Mouse (Mus musculus) thymus, adult 2 months (tissue): ENCODE measurements around the gene Sema4f. TPM values are rescaled to one million over a fixed set of nuclear protein-coding genes. Genes with fewer than 3 reads are reported as not detected.
A peak's percentile ranks its signal among the peaks of the same experiment; 100 is the strongest.

Experiments
- DNase-seq: peaks from one replicate; pipeline ENCODE4 v3.0.0; 2021
- H3K27ac ChIP-seq: fragments of 200-500 bp; 2 replicates; pipeline ENCODE4 v1.5.1; 2012; ENCODE audit warnings: low read length, control low read depth; ENCODE audit not compliant: control insufficient read depth, insufficient read depth
- H3K27me3 ChIP-seq: fragments of 200-500 bp; 2 replicates; pipeline ENCODE4 v1.6.1; 2012; ENCODE audit warnings: mild to moderate bottlenecking, low read length, moderate library complexity, mixed read lengths; ENCODE audit not compliant: control insufficient read depth, insufficient read depth
- H3K36me3 ChIP-seq: fragments of 200-500 bp; 2 replicates; pipeline ENCODE4 v1.6.1; 2012; ENCODE audit warnings: mild to moderate bottlenecking, low read length, moderate library complexity; ENCODE audit not compliant: control insufficient read depth, insufficient read depth
- H3K4me1 ChIP-seq: fragments of 200-500 bp; replicated peaks from 2 replicates; pipeline ENCODE4 v1.6.1; 2012; ENCODE audit warnings: low read length; ENCODE audit not compliant: control insufficient read depth, insufficient read depth
- H3K4me3 ChIP-seq: fragments of 200-500 bp; 2 replicates; pipeline ENCODE4 v1.5.1; 2012; ENCODE audit warnings: mild to moderate bottlenecking, low read length, control low read depth, moderate library complexity; ENCODE audit not compliant: control insufficient read depth, insufficient read depth
- CTCF ChIP-seq: fragments of 200-500 bp; IDR thresholded peaks from 2 replicates; pipeline ENCODE4 v1.5.1; 2012; ENCODE audit warnings: mild to moderate bottlenecking, control low read depth, low read length, moderate library complexity, borderline replicate concordance; ENCODE audit not compliant: control insufficient read depth, poor library complexity, insufficient read depth; ENCODE audit errors: extremely low read depth
- POLR2A ChIP-seq: fragments of 200-500 bp; IDR thresholded peaks from 2 replicates; pipeline ENCODE4 v1.6.1; 2012; ENCODE audit warnings: mild to moderate bottlenecking, low read length, control low read depth, moderate library complexity; ENCODE audit not compliant: control insufficient read depth, poor library complexity, insufficient read depth; ENCODE audit errors: extremely low read depth
- WGBS: fragments of 180-500 bp; shearing (Covaris S2); methylation state at CpG from one replicate; pipeline ENCODE4 v1.1.7; 2018; 5-methylcytosine and 5-hydroxymethylcytosine counted together
- polyA plus RNA-seq: library from polyadenylated mRNA; depleted of rRNA; stranded (reverse); fragments of >200 nt; gene quantifications from 2 replicates; pipeline ENCODE4 v1.2.3, GENCODE M21; 2012; rRNA removed

Gene Sema4f
- polyA plus RNA-seq: 3.0 and 3.3 TPM in 2 replicates

GRCm38 (mm10) chr6:82939167-82939912 lies at the start of gene Sema4f:
TSS of gene Sema4f (minus strand) at chr6:82939769.
- Histone ChIP-seq H3K27me3 (no peaks in the 10 kb centered on the region; the same call in 1 of the 2 replicates), H3K27ac (no peak within 1 kb of the TSS), H3K36me3 (no peaks in the 10 kb centered on the region), H3K4me3 (peak within 1 kb of the TSS; percentile 29), H3K4me1 (peaks cover 8% of the 10 kb centered on the region)
- 5% methylated on average over 44 of the region's 44 CpGs for WGBS
- DNase-seq: peak; percentile 60
- no peak for TF ChIP-seq POLR2A
- 0 out of 2 replicates have a peak, but pooled peaks have one; percentile 18 for TF ChIP-seq CTCF

- WGBS: 83% methylated on average over 9 of the region's 9 CpGs
- no peaks in the 10 kb centered on the region for H3K27me3 ChIP-seq
- H3K36me3 ChIP-seq: no peaks in the 10 kb centered on the region
- no peak overlapping the region for H3K27ac ChIP-seq
- H3K4me3 ChIP-seq: no peak overlapping the region
- no peak for DNase-seq
- H3K4me1 ChIP-seq: no peaks in the 10 kb centered on the region
- TF ChIP-seq CTCF: no peak
- TF ChIP-seq POLR2A: no peak
These were observed 47.9 kb upstream of the Sema4f start for GRCm38 (mm10) chr6:82987411-82987971.

GRCm38 (mm10) chr6:82971031-82971430 lies 31.5 kb upstream of the Sema4f start:
- no peaks in the 10 kb centered on the region for H3K36me3 ChIP-seq
- H3K4me3 ChIP-seq: no peak overlapping the region
- DNase-seq: peak; percentile 40
- no peaks in the 10 kb centered on the region for H3K4me1 ChIP-seq
- 9% methylated on average over 5 of the region's 5 CpGs for WGBS
- H3K27me3 ChIP-seq: no peaks in the 10 kb centered on the region
- H3K27ac ChIP-seq: no peak overlapping the region
- no peak for TF ChIP-seq POLR2A
- no peak for TF ChIP-seq CTCF

- Histone ChIP-seq H3K27me3 (no peaks in the 10 kb centered on the region), H3K36me3 (no peaks in the 10 kb centered on the region), H3K4me1 (no peaks in the 10 kb centered on the region), H3K27ac (no peak overlapping the region), H3K4me3 (no peak overlapping the region)
- 88% methylated on average over 6 of the region's 6 CpGs for WGBS
- no peak for DNase-seq
- TF ChIP-seq CTCF (no peak), POLR2A (no peak)
These were observed 29.9 kb upstream of the Sema4f start for GRCm38 (mm10) chr6:82969249-82970084.

- no peak overlapping the region for H3K4me3 ChIP-seq
- DNase-seq: no peak
- H3K27me3 ChIP-seq: no peaks in the 10 kb centered on the region
- H3K36me3 ChIP-seq: no peaks in the 10 kb centered on the region
- 95% methylated on average over 1 of the region's 1 CpGs for WGBS
- no peak for TF ChIP-seq CTCF
- no peaks in the 10 kb centered on the region for H3K4me1 ChIP-seq
- H3K27ac ChIP-seq: no peak overlapping the region
These were observed 22.1 kb upstream of the Sema4f start for GRCm38 (mm10) chr6:82961664-82962063.

- Histone ChIP-seq H3K27me3 (no peaks in the 10 kb centered on the region), H3K36me3 (no peaks in the 10 kb centered on the region), H3K27ac (peak overlapping the region; percentile 47; the same call in 1 of the 2 replicates), H3K4me1 (peaks cover 2% of the 10 kb centered on the region; the same call in 1 of the 2 replicates), H3K4me3 (no peak overlapping the region)
- 39% methylated on average over 4 of the region's 4 CpGs for WGBS
- TF ChIP-seq POLR2A: no peak
- TF ChIP-seq CTCF: no peak
- no peak for DNase-seq
These were observed 17.1 kb upstream of the Sema4f start for GRCm38 (mm10) chr6:82956553-82957251.

GRCm38 (mm10) chr6:82946651-82947050 lies 7.1 kb upstream of the Sema4f start, which contains the start of gene M1ap:
TSS of gene M1ap (plus strand) at chr6:82946902.
- Histone ChIP-seq H3K36me3 (no peaks in the 10 kb centered on the region), H3K4me3 (no peak within 1 kb of the TSS), H3K4me1 (no peaks in the 10 kb centered on the region), H3K27ac (no peak within 1 kb of the TSS), H3K27me3 (no peaks in the 10 kb centered on the region)
- no peak for DNase-seq
- 92% methylated on average over 14 of the region's 14 CpGs for WGBS
- TF ChIP-seq CTCF: no peak
- no peak for TF ChIP-seq POLR2A
